Mouse (Mus musculus) macrophage (primary cell): ENCODE measurements around the gene Cdpf1. TPM values are rescaled to one million over a fixed set of nuclear protein-coding genes. Genes with fewer than 3 reads are reported as not detected.

ENCODE experiments used
- H3K27ac ChIP-seq: fragments of 350-480 bp; formaldehyde crosslinking; 2 replicates; pipeline ENCODE4 v1.9.0; 2021
- H3K36me3 ChIP-seq: fragments of 350-480 bp; formaldehyde crosslinking; 2 replicates; pipeline ENCODE4 v1.9.0; 2021; ENCODE audit errors: inconsistent target
- H3K4me3 ChIP-seq: fragments of 350-480 bp; formaldehyde crosslinking; 2 replicates; pipeline ENCODE4 v1.9.0; 2021; ENCODE audit errors: inconsistent target
- H3K79me2 ChIP-seq: fragments of 350-480 bp; formaldehyde crosslinking; 2 replicates; pipeline ENCODE4 v1.9.0; 2021; ENCODE audit errors: inconsistent target
- WGBS: methylation state at CpG from one replicate; pipeline ENCODE4 v1.1.7; 2026; ENCODE audit warnings: inconsistent platforms; ENCODE audit not compliant: missing documents; 5-methylcytosine and 5-hydroxymethylcytosine counted together
- polyA plus RNA-seq: library from polyadenylated mRNA; stranded (reverse); fragments of 250-400 nt; gene quantifications from 3 replicates; pipeline ENCODE4 v1.2.4, GENCODE M21; 2018; ENCODE audit warnings: inconsistent platforms

The Cdpf1 gene
- polyA plus RNA-seq, 1 experiment from 2014 or later, result 8.5 TPM

DNA sequence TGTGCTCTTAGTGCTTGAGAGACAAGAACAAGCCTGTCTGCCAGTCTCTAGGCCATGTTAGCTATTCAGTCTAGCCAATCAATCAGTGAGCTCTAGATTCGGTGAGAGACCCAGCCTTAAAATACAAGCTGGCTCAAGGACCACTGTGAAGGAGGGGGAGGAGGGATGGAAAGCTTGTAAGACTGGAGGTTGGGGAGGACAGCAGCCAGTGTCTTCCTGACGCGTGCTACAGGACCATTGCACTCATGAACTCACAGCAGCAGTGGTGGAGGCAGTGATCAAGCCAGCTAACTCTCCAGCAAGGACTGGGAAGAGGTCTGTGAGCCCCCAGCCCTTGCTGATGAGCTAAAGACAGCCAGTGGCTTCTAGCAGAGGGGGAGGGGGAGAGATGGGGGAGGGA is 46.5 kb downstream of the Cdpf1 start:
- 84% methylated on average over 3 of the region's 3 CpGs for WGBS
- Histone ChIP-seq H3K27ac (no peak overlapping the region), H3K36me3 (no peaks in the 10 kb centered on the region)

DNA sequence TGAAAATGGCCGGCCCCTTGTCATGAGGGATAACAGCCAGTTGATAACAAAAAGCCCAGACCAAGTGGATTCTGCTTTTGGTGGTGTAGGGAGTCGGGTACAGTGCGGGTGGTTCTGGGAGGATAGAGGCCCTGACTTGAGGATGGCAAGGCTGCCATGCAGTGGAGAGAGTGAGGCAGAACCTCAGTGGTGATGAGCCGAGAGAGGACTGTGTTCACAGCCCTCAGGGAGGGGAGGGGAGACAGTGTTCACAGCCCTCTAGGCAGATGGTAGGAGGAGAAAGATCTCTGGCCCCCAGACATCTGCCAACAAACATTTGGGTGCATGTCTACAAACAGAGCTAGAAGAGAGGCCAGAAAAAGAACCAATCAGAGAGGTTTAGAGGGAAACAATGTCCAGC is 48.7 kb downstream of the Cdpf1 start:
- Histone ChIP-seq H3K79me2 (no peaks in the 10 kb centered on the region), H3K4me3 (no peak overlapping the region), H3K27ac (no peak overlapping the region), H3K36me3 (no peaks in the 10 kb centered on the region)
- WGBS, result 93% methylated on average over 4 of the region's 4 CpGs

More for the DNA sequence above, 46.5 kb downstream of the Cdpf1 start:
- Histone ChIP-seq H3K4me3 (no peak overlapping the region), H3K79me2 (no peaks in the 10 kb centered on the region)

DNA sequence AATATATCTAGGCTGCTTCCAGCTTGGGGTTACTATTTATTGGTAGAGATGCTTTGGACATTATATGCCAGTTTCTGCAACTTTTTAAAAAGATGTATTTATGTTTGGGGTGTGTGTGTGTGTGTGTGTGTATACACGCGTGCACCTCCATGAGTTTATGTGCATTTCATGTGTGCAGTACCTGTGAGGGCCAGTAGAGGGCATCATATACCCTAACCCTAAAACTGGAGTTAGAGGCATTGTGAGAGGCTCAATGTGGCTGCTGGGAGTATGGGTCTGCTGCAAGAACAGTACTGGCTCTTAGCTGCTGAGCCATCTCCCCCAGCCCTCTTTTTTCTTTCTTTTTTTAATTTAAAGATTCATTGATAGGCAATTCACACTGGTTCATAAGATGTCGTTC is 53.7 kb downstream of the Cdpf1 start:
- H3K36me3 ChIP-seq, result no peaks in the 10 kb centered on the region
- H3K27ac ChIP-seq, result no peak overlapping the region
- H3K4me3 ChIP-seq, result no peak overlapping the region
- no peaks in the 10 kb centered on the region for H3K79me2 ChIP-seq
- 97% methylated on average over 3 of the region's 3 CpGs for WGBS

Other genes starting within 250 kb of the Cdpf1 start
- gene Wnt7b, start 229.2 kb downstream of the Cdpf1 start, polyA plus RNA-seq, result not detected in 3 replicates
- not detected in 3 replicates for gene Ppara, start 76.7 kb downstream of the Cdpf1 start, polyA plus RNA-seq
- not detected in 3 replicates for gene Pkdrej, start 10.0 kb upstream of the Cdpf1 start, polyA plus RNA-seq
- gene Ttc38, start 20.6 kb upstream of the Cdpf1 start, polyA plus RNA-seq, result 6.0 to 7.4 TPM (median 6.6 TPM) in 3 replicates
- gene Gtse1, start 48.0 kb upstream of the Cdpf1 start, polyA plus RNA-seq, result 2.4 to 8.0 TPM (median 3.3 TPM) in 3 replicates
- gene Trmu, start 67.6 kb upstream of the Cdpf1 start, polyA plus RNA-seq, result 6.6 to 10.6 TPM (median 7.9 TPM) in 3 replicates
- gene Celsr1, start 222.1 kb upstream of the Cdpf1 start, polyA plus RNA-seq, result not detected in 3 replicates
- 1.2 to 2.1 TPM (median 1.9 TPM) in 3 replicates for gene Gramd4, start 246.0 kb upstream of the Cdpf1 start, polyA plus RNA-seq